Mouse (Mus musculus) thymus, postnatal 25 days (tissue): ENCODE results near the gene Gm11992.

Source experiments
- DNase-seq: peaks from one replicate; pipeline ENCODE4 v3.0.0; 2022

Gene Gm11992

GRCm38 (mm10) chr11:9116916-9117315 is 68.5 kb downstream of the Gm11992 start:
- DNase-seq = no peak

GRCm38 (mm10) chr11:9117358-9118049 is 69.1 kb downstream of the Gm11992 start:
- no peak for DNase-seq

- no peak for DNase-seq
These were observed 69.6 kb downstream of the Gm11992 start, which contains the start of gene Upp1 for GRCm38 (mm10) chr11:9118050-9118420. Gene Upp1, plus strand, starts transcription at chr11:9118103.

- DNase-seq = no peak
These were observed 70.2 kb downstream of the Gm11992 start for GRCm38 (mm10) chr11:9118421-9119121.
